Mouse (Mus musculus): ENCODE measurements around the gene Uvrag. TPM values are rescaled to one million over a fixed set of nuclear protein-coding genes. Genes with fewer than 3 reads are reported as not detected.

Gene Uvrag
- total RNA-seq, 1 experiment from 2014 or later: 31.4 TPM

GRCm38 (mm10) chr7:99143244-99143643 lies 2.3 kb upstream of the Uvrag start:
- no peak for ATAC-seq (replicated peaks; ENCODE audit: low read depth, poor library complexity, severe bottlenecking)

- ATAC-seq (replicated peaks; ENCODE audit: low read depth, poor library complexity, severe bottlenecking): no peak
Measured at GRCm38 (mm10) chr7:99141919-99142606, 1.1 kb upstream of the Uvrag start.

GRCm38 (mm10) chr7:99140511-99140910 lies 430 bp downstream of the Uvrag start:
- no peak for ATAC-seq (replicated peaks; ENCODE audit: low read depth, poor library complexity, severe bottlenecking)

GRCm38 (mm10) chr7:99139841-99140491 lies 975 bp downstream of the Uvrag start:
- ATAC-seq (replicated peaks; ENCODE audit: low read depth, poor library complexity, severe bottlenecking): no peak

GRCm38 (mm10) chr7:99137541-99137940 lies 3.4 kb downstream of the Uvrag start:
- ATAC-seq (replicated peaks; ENCODE audit: low read depth, poor library complexity, severe bottlenecking): no peak

GRCm38 (mm10) chr7:99136789-99137188 lies 4.2 kb downstream of the Uvrag start:
- no peak for ATAC-seq (replicated peaks; ENCODE audit: low read depth, poor library complexity, severe bottlenecking)

GRCm38 (mm10) chr7:99133811-99134402 lies 7.0 kb downstream of the Uvrag start:
- peak; percentile 65 for ATAC-seq (replicated peaks; ENCODE audit: low read depth, poor library complexity, severe bottlenecking)

GRCm38 (mm10) chr7:99132597-99132996 lies 8.3 kb downstream of the Uvrag start:
- ATAC-seq (replicated peaks; ENCODE audit: low read depth, poor library complexity, severe bottlenecking): no peak

GRCm38 (mm10) chr7:99131819-99132353 lies 9.1 kb downstream of the Uvrag start:
- no peak for ATAC-seq (replicated peaks; ENCODE audit: low read depth, poor library complexity, severe bottlenecking)

- ATAC-seq (replicated peaks; ENCODE audit: low read depth, poor library complexity, severe bottlenecking): 0 out of 2 replicates have a peak, but pooled peaks have one; percentile 15
Measured at GRCm38 (mm10) chr7:99128965-99129364, 12.0 kb downstream of the Uvrag start.

- peak; percentile 42; the same call in 1 of the 2 replicates for ATAC-seq (replicated peaks; ENCODE audit: low read depth, poor library complexity, severe bottlenecking)
Measured at GRCm38 (mm10) chr7:99128020-99128950, 12.7 kb downstream of the Uvrag start.

GRCm38 (mm10) chr7:99126057-99126456 lies 14.9 kb downstream of the Uvrag start:
- no peak for ATAC-seq (replicated peaks; ENCODE audit: low read depth, poor library complexity, severe bottlenecking)

GRCm38 (mm10) chr7:99122651-99123050 lies 18.3 kb downstream of the Uvrag start:
- ATAC-seq (replicated peaks; ENCODE audit: low read depth, poor library complexity, severe bottlenecking): no peak

- peak; percentile 75 for ATAC-seq (replicated peaks; ENCODE audit: low read depth, poor library complexity, severe bottlenecking)
Measured at GRCm38 (mm10) chr7:99120865-99121521, 19.9 kb downstream of the Uvrag start.

- no peak for ATAC-seq (replicated peaks; ENCODE audit: low read depth, poor library complexity, severe bottlenecking)
Measured at GRCm38 (mm10) chr7:99120082-99120481, 20.9 kb downstream of the Uvrag start.

- ATAC-seq (replicated peaks; ENCODE audit: low read depth, poor library complexity, severe bottlenecking): no peak
Measured at GRCm38 (mm10) chr7:99116781-99117180, 24.2 kb downstream of the Uvrag start.

GRCm38 (mm10) chr7:99114006-99114726 lies 26.8 kb downstream of the Uvrag start:
- ATAC-seq (replicated peaks; ENCODE audit: low read depth, poor library complexity, severe bottlenecking): no peak

- no peak; the same call in 1 of the 2 replicates for ATAC-seq (replicated peaks; ENCODE audit: low read depth, poor library complexity, severe bottlenecking)
Measured at GRCm38 (mm10) chr7:99107566-99107965, 33.4 kb downstream of the Uvrag start.
